Mouse (Mus musculus) kidney, adult 2 months (tissue): ENCODE measurements around the gene Sesn2.
"Not testable (repeated sequence)": the region's sequence is repeated elsewhere in the genome, so short reads cannot be mapped to it uniquely, and the experiment has no call there.

ENCODE experiments used
- CTCF ChIP-seq: fragments of 200-500 bp; conservative IDR thresholded peaks from 2 replicates; pipeline ENCODE4 v1.5.1; 2011; ENCODE audit warnings: low read depth, mild to moderate bottlenecking, control low read depth, low read length, moderate library complexity, mixed read lengths; ENCODE audit not compliant: insufficient read depth, insufficient read length
- POLR2A ChIP-seq: fragments of 200-500 bp; IDR thresholded peaks from one replicate; pipeline ENCODE4 v1.6.1; 2011; ENCODE audit warnings: low read depth, low read length, control low read depth

DNA sequence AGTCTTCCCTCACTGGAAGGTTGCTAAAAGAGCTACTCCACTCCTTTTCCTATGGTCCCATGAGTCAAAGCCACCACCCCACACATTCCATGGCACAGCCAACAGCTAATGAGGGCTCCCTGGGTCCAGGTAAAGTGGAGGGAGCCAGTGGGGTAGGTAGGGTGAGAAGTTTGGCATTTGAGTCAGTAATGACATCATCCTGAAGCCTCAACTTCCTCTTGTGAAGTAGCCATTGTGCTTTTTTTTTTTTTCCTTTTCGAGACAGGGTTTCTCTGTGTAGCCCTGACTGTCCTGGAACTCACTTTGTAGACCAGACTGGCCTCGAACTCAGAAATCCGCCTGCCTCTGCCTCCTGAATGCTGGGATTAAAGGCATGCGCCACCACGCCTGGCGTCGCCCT is 45.2 kb upstream of the Sesn2 start:
- TF ChIP-seq CTCF, POLR2A: not testable (repeated sequence)
